10 mouse cellular contexts compared by ENCODE assay signal in genomic region chr16:9092191-9092848, GRCm38 (mm10).
A peak's percentile ranks its signal among the peaks of the same experiment; 100 is the strongest.
DNase-seq lines count a peak whose midpoint lies in the region; ATAC-seq lines count a peak whose summit lies in the region.
"Had no signal": no experiment of that assay in that cellular context is flagged by ENCODE, and none has a peak within 500 bp of the region (broad histone marks: within the 10 kb centered on the region; RNA-seq: fewer than 3 reads in every experiment).

No protein-coding gene starts in this region.

- peaks cover 28% of the 10 kb centered on the region for H3K4me1 ChIP-seq in hindbrain, embryonic 10.5 days (replicated peaks)
- H3K4me1 ChIP-seq in hindbrain, embryonic 16.5 days (ENCODE audit: control insufficient read depth, insufficient read depth, low read depth, low read length): no peaks in the 10 kb centered on the region
- peaks cover 21% of the 10 kb centered on the region for H3K4me1 ChIP-seq in limb, embryonic 13.5 days

- no peak overlapping the region for H3K4me3 ChIP-seq in hindbrain, embryonic 10.5 days
- no peak overlapping the region for H3K4me3 ChIP-seq in hindbrain, embryonic 16.5 days (ENCODE audit: low read length)
- H3K4me3 ChIP-seq in limb, embryonic 13.5 days: no peak overlapping the region

- no peak overlapping the region for H3K4me2 ChIP-seq in hindbrain, embryonic 16.5 days (ENCODE audit: low read length)
- H3K4me2 ChIP-seq in limb, embryonic 13.5 days (replicated peaks): peak overlapping the region; percentile 17

- DNase-seq in hindbrain, embryonic 10.5 days (ENCODE audit: low spot score): peak; percentile 56
- DNase-seq in embryo, embryonic 10 days (ENCODE audit: low spot score): peak; percentile 49
- DNase-seq in heart, adult 9 months (ENCODE audit: low spot score in 2 of 2): peak; percentile 29 to 32
- DNase-seq in cerebellum, adult 11 months: no peak
- DNase-seq in urinary bladder, postnatal 14 days (ENCODE audit: low spot score): no peak
- DNase-seq: cerebellum, adult 8-10 months had no signal

- peak overlapping the region; percentile 80 for H3K27ac ChIP-seq in hindbrain, embryonic 10.5 days
- no peak overlapping the region for H3K27ac ChIP-seq in hindbrain, embryonic 16.5 days (ENCODE audit: low read depth, low read length)
- H3K27ac ChIP-seq in limb, embryonic 13.5 days: peak overlapping the region; percentile 63; the same call in 1 of the 2 replicates

- H3K9ac ChIP-seq in hindbrain, embryonic 16.5 days (ENCODE audit: low read depth, low read length): no peak overlapping the region
- H3K9ac ChIP-seq in limb, embryonic 13.5 days: no peak overlapping the region

- H3K27me3 ChIP-seq in hindbrain, embryonic 10.5 days (ENCODE audit: insufficient read depth, poor library complexity, severe bottlenecking): no peaks in the 10 kb centered on the region
- H3K27me3 ChIP-seq in hindbrain, embryonic 16.5 days (replicated peaks; ENCODE audit: control insufficient read depth, insufficient read depth, low read length): no peaks in the 10 kb centered on the region
- H3K27me3 ChIP-seq in limb, embryonic 13.5 days: no peaks in the 10 kb centered on the region

- 11% methylated on average over 11 of the region's 11 CpGs for WGBS in hindbrain, embryonic 10.5 days
- WGBS in hindbrain, embryonic 16.5 days: 11% methylated on average over 11 of the region's 11 CpGs
- 27% methylated on average over 11 of the region's 11 CpGs for WGBS in limb, embryonic 13.5 days

- H3K36me3 ChIP-seq in hindbrain, embryonic 10.5 days: no peaks in the 10 kb centered on the region
- H3K36me3 ChIP-seq in hindbrain, embryonic 16.5 days (ENCODE audit: control insufficient read depth, insufficient read depth, low read length): no peaks in the 10 kb centered on the region
- no peaks in the 10 kb centered on the region for H3K36me3 ChIP-seq in limb, embryonic 13.5 days

- ATAC-seq in hindbrain, embryonic 16.5 days: no peak
- ATAC-seq in limb, embryonic 13.5 days (ENCODE audit: low FRiP score, low read depth): peak; percentile 62; the same call in 1 of the 2 replicates
- ATAC-seq in erythroid progenitor cell, adult 5-6 weeks (replicated peaks; ENCODE audit: low FRiP score, poor library complexity, severe bottlenecking): no peak
- ATAC-seq: CD4-positive, CD25-positive, alpha-beta regulatory T cell, adult 4 months had no signal

- no peaks in the 10 kb centered on the region for H3K9me3 ChIP-seq in hindbrain, embryonic 10.5 days
- H3K9me3 ChIP-seq in hindbrain, embryonic 16.5 days (ENCODE audit: control insufficient read depth, low read length): no peaks in the 10 kb centered on the region
- no peaks in the 10 kb centered on the region for H3K9me3 ChIP-seq in limb, embryonic 13.5 days

Comparison
In these comparisons a context has a peak if more than half of its experiments do, and no peak if none do; other contexts are left out.
1. DNase-seq: peak in hindbrain, embryonic 10.5 days (single experiment), embryo, embryonic 10 days (single experiment) and heart, adult 9 months (2 of 2); none in cerebellum, adult 11 months (single experiment) and urinary bladder, postnatal 14 days (single experiment).